Mouse (Mus musculus) liver, embryonic 14.5 days (tissue): ENCODE results near the gene Mob2.

Source experiments
- CTCF ChIP-seq: IDR thresholded peaks from 2 replicates; pipeline ENCODE4 v1.5.1; 2016; ENCODE audit warnings: antibody characterized with exemption, low read depth, control low read depth
- EP300 ChIP-seq: IDR thresholded peaks from 2 replicates; pipeline ENCODE4 v1.6.1; 2016; ENCODE audit warnings: antibody characterized with exemption, low read depth

- TF ChIP-seq CTCF, result no peak
- no peak for TF ChIP-seq EP300
Observed at GRCm38 (mm10) chr7:142000661-142001060, 60.2 kb downstream of the Mob2 start.
